Mouse (Mus musculus) fat pad, adult 2 months (tissue): Measurements from ENCODE around the gene Taar7f.
"Not testable (repeated sequence)": the region's sequence is repeated elsewhere in the genome, so short reads cannot be mapped to it uniquely, and the experiment has no call there.

Experiments used
- DNase-seq: peaks from one replicate; pipeline ENCODE4 v3.0.0-alpha.2; 2011; ENCODE audit warnings: low read depth, low spot score; ENCODE audit errors: extremely low read depth

Gene Taar7f

DNA sequence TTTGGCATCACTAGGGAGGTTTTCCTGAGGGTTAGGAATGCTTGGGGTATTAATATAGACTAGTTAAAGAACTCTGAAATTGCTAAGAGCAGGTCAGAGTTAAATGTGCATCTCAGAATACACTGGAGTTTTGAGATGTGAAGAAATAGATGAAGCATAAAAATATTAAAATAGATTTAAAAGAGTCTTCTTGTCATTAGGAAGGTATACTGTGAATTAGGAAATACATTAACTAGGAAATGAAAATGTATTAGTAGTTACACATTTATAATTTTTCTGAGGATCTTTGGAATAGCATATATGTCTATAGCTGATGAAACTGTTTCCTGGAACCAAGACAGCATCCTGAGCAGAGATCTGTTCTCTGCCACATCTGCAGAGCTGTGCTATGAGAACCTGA, at the start of gene Taar7f:
Gene Taar7f, plus strand, starts transcription at position 301 of the 400 bp plus-strand sequence.
- no peak for DNase-seq

- DNase-seq, result no peak
Measured at GRCm38 (mm10) chr10:23999639-24000038, 49.7 kb upstream of the Taar7f start, which contains the start of gene Taar7b. Taar7b (plus strand) TSS chr10:23999939.

- DNase-seq, result no peak
Measured at GRCm38 (mm10) chr10:24006442-24006841, 42.9 kb upstream of the Taar7f start.

DNA sequence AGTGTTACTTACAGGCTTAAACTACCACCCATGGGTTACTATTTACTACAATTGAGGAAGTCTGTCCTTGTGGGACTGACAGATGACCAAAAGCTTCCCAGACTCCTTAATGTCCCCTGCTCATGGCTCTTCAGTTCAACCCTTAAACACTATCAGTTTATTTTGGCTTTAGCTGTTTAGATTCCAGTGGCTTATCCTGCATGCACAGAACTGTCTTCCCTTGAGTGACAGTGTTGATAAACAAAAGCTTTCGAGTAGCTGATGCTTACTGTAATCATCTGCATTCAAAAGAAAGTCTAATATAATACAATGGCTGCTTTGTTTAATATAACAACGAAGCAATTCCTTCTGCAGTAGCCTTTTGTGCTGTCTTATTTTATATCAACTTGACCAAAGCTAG, 42.3 kb upstream of the Taar7f start:
- no peak for DNase-seq

GRCm38 (mm10) chr10:24008143-24008542, 41.2 kb upstream of the Taar7f start:
- no peak for DNase-seq

DNA sequence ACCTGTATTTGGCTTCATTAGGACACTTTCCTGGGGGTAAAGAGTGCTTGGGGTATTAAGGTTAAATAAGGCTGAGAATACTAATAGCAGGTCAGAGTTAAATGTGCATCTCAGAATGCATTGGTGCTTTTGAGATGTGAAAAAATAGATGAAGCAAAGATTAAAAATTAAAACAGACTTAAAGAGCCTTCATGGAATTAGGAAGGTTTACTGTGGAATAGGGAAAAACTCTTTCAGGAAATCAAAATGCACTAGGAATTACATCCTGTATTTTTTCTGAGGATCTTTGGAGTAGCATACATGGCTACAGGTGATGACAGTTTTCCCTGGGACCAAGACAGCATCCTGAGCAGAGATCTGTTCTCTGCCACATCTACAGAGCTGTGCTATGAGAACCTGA, 22.4 kb upstream of the Taar7f start, which contains the start of gene Taar7d:
Gene Taar7d, plus strand, starts transcription at position 301 of the 400 bp plus-strand sequence.
- no peak for DNase-seq

DNA sequence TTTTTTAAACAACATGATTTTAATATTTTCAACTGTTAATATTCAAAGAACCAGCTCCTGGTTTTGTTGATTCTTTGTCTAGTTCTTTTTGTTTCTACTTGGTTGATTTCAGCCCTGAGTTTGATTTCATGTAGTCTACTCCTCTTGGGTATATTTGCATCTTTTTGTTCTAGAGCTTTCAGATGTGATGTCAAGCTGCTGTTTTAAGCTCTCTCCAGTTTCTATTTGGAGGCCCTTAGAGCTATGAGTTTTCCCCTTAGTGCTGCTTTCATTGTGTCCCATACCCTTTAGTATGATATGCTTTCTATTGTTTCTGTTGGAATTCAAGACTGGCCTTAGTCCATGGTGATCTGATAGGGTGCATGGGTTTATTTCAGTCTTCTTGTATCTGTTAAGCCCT, 18.0 kb upstream of the Taar7f start:
- no peak for DNase-seq

- DNase-seq, result no peak
Measured at GRCm38 (mm10) chr10:24037314-24037713, 12.0 kb upstream of the Taar7f start, which contains the start of gene Taar7e. Taar7e (plus strand) TSS chr10:24037614.

- no peak for DNase-seq
Measured at GRCm38 (mm10) chr10:24040120-24040869, 9.0 kb upstream of the Taar7f start.

DNA sequence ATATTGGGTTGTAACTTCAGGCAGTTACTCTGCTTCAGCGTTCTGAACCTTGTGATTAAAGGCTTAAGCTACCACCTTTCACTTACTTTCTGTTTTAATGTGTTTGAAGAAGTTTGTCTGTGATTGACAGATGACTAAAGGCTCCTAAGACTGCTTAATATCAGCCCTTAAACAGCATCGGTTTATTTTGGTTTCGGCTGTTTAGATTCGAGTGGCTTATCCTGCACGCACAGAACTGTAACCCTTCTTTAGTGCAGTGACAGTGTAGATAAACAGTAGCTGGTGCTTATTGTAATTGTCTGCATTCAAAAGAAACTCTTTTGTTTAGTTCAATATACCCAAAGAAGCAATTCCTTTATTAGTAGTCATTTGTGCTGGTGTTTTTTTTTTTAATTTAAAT, 2.7 kb downstream of the Taar7f start:
- no peak for DNase-seq

DNA sequence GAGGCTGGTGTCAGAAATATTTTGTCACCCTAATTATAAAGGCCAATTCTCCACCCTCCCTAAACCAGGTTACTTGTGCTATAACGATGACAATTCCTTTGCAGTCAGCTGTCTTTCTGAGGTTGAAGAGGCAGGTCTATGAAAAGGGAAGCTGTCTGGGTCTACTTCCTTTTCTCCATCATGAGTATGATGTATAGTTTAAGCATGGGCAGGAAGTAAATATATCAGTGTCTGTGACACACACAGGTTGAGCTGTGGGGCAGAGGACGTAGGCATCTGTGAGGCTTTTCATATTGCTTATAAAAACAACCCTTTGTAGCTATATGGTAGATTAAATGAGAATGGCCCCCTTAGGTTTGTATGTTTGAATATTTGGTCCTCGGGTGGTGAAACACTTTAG, 9.7 kb downstream of the Taar7f start:
- no peak for DNase-seq

DNA sequence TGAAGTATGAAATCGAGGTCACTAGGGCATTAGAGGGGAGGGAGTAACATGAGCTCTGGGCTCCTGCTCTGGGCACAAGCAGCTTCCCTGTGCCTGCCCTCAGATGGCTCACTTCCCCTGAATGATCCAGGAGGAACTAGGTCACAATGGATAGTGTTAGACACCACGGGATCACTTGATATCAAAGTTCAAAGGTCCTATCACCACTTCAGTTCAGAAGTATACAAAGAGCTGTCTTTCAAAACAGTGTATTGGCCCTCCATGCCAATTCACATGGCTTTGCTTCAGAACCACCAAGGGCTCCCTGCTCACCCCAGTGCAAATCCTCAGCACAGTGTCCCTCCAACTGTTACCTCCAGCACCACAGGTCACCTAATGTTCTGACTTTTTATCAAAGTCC, 25.4 kb downstream of the Taar7f start:
- DNase-seq, result not testable (repeated sequence)

GRCm38 (mm10) chr10:24076200-24076599, 26.9 kb downstream of the Taar7f start, which contains the start of gene Taar8a:
Taar8a (plus strand) TSS chr10:24076500.
- not testable (repeated sequence) for DNase-seq

GRCm38 (mm10) chr10:24080166-24080565, 30.9 kb downstream of the Taar7f start:
- DNase-seq, result no peak

GRCm38 (mm10) chr10:24085936-24086335, 36.6 kb downstream of the Taar7f start:
- no peak for DNase-seq

GRCm38 (mm10) chr10:24086555-24086954, 37.2 kb downstream of the Taar7f start:
- DNase-seq, result no peak

- DNase-seq, result no peak
Measured at GRCm38 (mm10) chr10:24087168-24087567, 37.9 kb downstream of the Taar7f start.

GRCm38 (mm10) chr10:24092194-24092593, 42.9 kb downstream of the Taar7f start, which contains the start of gene Taar8b:
Taar8b (minus strand) TSS chr10:24092294.
- DNase-seq, result no peak

DNA sequence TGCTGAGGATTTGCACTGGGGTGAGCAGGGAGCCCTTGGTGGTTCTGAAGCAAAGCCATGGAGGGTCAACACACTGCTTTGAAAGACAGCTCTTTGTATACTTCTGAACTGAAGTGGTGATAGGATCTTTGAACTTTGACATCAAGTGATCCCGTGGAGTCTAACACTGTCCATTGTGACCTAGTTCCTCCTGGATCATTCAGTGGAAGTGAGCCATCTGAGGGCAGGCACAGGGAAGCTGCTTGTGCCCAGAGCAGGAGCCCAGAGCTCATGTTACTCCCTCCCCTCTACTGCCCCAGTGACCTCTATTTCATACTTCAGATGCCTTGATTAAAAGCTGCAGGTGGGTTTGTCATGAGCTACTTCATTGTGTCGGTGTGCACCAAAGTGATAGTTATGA, 47.7 kb downstream of the Taar7f start:
- not testable (repeated sequence) for DNase-seq
